Mouse (Mus musculus) liver, embryonic 12.5 days (tissue): Measurements from ENCODE around the gene Itpr3. TPM values are rescaled to one million over a fixed set of nuclear protein-coding genes. Genes with fewer than 3 reads are reported as not detected.

Source experiments
- ATAC-seq: fragments of 200-750 bp; cut with Nextera tagmentation; 2 replicates; pipeline ENCODE4 v1.8.0; 2017; ENCODE audit warnings: moderate number of reproducible peaks, mild to moderate bottlenecking, moderate library complexity
- H3K27ac ChIP-seq: fragments of 300-500 bp; sonication (generic); 2 replicates; pipeline ENCODE4 v1.5.1; 2016; ENCODE audit warnings: mild to moderate bottlenecking
- H3K27me3 ChIP-seq: fragments of 300-500 bp; sonication (generic); replicated peaks from 2 replicates; pipeline ENCODE4 v1.6.1; 2016; ENCODE audit warnings: mild to moderate bottlenecking, moderate library complexity
- H3K36me3 ChIP-seq: fragments of 300-500 bp; sonication (generic); 2 replicates; pipeline ENCODE4 v1.6.1; 2016; ENCODE audit warnings: mild to moderate bottlenecking, moderate library complexity
- H3K4me1 ChIP-seq: fragments of 300-500 bp; sonication (generic); 2 replicates; pipeline ENCODE4 v1.6.1; 2016
- H3K4me2 ChIP-seq: fragments of 300-500 bp; sonication (generic); 2 replicates; pipeline ENCODE4 v1.6.1; 2016; ENCODE audit warnings: mild to moderate bottlenecking, moderate library complexity
- H3K4me3 ChIP-seq: fragments of 300-500 bp; sonication (generic); 2 replicates; pipeline ENCODE4 v1.5.1; 2016; ENCODE audit warnings: mild to moderate bottlenecking, moderate library complexity
- H3K9ac ChIP-seq: fragments of 300-500 bp; sonication (generic); 2 replicates; pipeline ENCODE4 v1.6.1; 2016; ENCODE audit warnings: mild to moderate bottlenecking, moderate library complexity
- H3K9me3 ChIP-seq: fragments of 300-500 bp; sonication (generic); replicated peaks from 2 replicates; pipeline ENCODE4 v1.6.1; 2016; ENCODE audit warnings: mild to moderate bottlenecking, moderate library complexity
- WGBS: fragments of 180-500 bp; shearing (Covaris S2); methylation state at CpG from one replicate; pipeline ENCODE4 v1.1.7; 2016; ENCODE audit not compliant: insufficient replicate concordance; 5-methylcytosine and 5-hydroxymethylcytosine counted together
- polyA plus RNA-seq: library from polyadenylated mRNA; unstranded; fragments of >200 nt; fragmentation: Nextera tagmentation; extraction: Ambion mirVana; gene quantifications from 2 replicates; pipeline ENCODE4 v1.2.1, GENCODE M21; 2016

Itpr3 gene
- polyA plus RNA-seq, result 1.2 and 1.3 TPM in 2 replicates

GRCm38 (mm10) chr17:27056812-27057516 lies at the start of gene Itpr3:
TSS of gene Itpr3 (plus strand) at chr17:27057304.
- ATAC-seq, result peak; percentile 57
- Histone ChIP-seq H3K9me3 (no peaks in the 10 kb centered on the region), H3K27me3 (peaks cover 52% of the 10 kb centered on the region), H3K4me3 (peak within 1 kb of the TSS; percentile 58), H3K27ac (peak within 1 kb of the TSS; percentile 57; the same call in 1 of the 2 replicates), H3K4me2 (peak within 1 kb of the TSS; percentile 69), H3K9ac (peak within 1 kb of the TSS; percentile 44), H3K36me3 (no peaks in the 10 kb centered on the region), H3K4me1 (peaks cover 30% of the 10 kb centered on the region)
- WGBS, result under 1% methylated on average over 66 of the region's 66 CpGs

- Histone ChIP-seq H3K27me3 (peaks cover 17% of the 10 kb centered on the region), H3K27ac (no peak overlapping the region), H3K36me3 (no peaks in the 10 kb centered on the region), H3K4me3 (no peak overlapping the region), H3K9me3 (no peaks in the 10 kb centered on the region), H3K9ac (no peak overlapping the region), H3K4me1 (peaks cover 19% of the 10 kb centered on the region), H3K4me2 (no peak overlapping the region)
- no peak for ATAC-seq
- WGBS, result 37% methylated on average over 2 of the region's 2 CpGs
These were observed 48.8 kb upstream of the Itpr3 start for GRCm38 (mm10) chr17:27008277-27008676.

- WGBS, result 80% methylated on average over 10 of the region's 10 CpGs
- ATAC-seq, result no peak
These were observed 45.9 kb upstream of the Itpr3 start for GRCm38 (mm10) chr17:27011167-27011566.

GRCm38 (mm10) chr17:27011998-27012672 lies 45.0 kb upstream of the Itpr3 start:
- H3K27me3 ChIP-seq, result no peaks in the 10 kb centered on the region; the same call in 1 of the 2 replicates
- ATAC-seq, result peak; percentile 68
- H3K4me2 ChIP-seq, result peak overlapping the region; percentile 62
- peak overlapping the region; percentile 7; the same call in 1 of the 2 replicates for H3K27ac ChIP-seq
- no peaks in the 10 kb centered on the region for H3K9me3 ChIP-seq
- H3K36me3 ChIP-seq, result no peaks in the 10 kb centered on the region
- H3K4me3 ChIP-seq, result peak overlapping the region; percentile 28
- WGBS, result 23% methylated on average over 14 of the region's 14 CpGs
- H3K9ac ChIP-seq, result peak overlapping the region; percentile 29; the same call in 1 of the 2 replicates
- H3K4me1 ChIP-seq, result peaks cover 22% of the 10 kb centered on the region

More at GRCm38 (mm10) chr17:27011167-27011566, 45.9 kb upstream of the Itpr3 start:
- H3K27ac ChIP-seq, result no peak overlapping the region
- H3K9me3 ChIP-seq, result no peaks in the 10 kb centered on the region
- H3K4me1 ChIP-seq, result peaks cover 20% of the 10 kb centered on the region
- H3K9ac ChIP-seq, result no peak overlapping the region
- no peak overlapping the region for H3K4me2 ChIP-seq
- H3K4me3 ChIP-seq, result no peak overlapping the region
- no peaks in the 10 kb centered on the region for H3K36me3 ChIP-seq
- H3K27me3 ChIP-seq, result no peaks in the 10 kb centered on the region; the same call in 1 of the 2 replicates

- peak; percentile 49; the same call in 1 of the 2 replicates for ATAC-seq
- 30% methylated on average over 6 of the region's 6 CpGs for WGBS
These were observed 44.2 kb upstream of the Itpr3 start for GRCm38 (mm10) chr17:27012909-27013308.

GRCm38 (mm10) chr17:27017564-27018499 lies 39.3 kb upstream of the Itpr3 start:
- peak; percentile 69 for ATAC-seq

More at GRCm38 (mm10) chr17:27012909-27013308, 44.2 kb upstream of the Itpr3 start:
- peak overlapping the region; percentile 30; the same call in 1 of the 2 replicates for H3K27ac ChIP-seq
- no peaks in the 10 kb centered on the region for H3K36me3 ChIP-seq
- H3K4me3 ChIP-seq, result no peak overlapping the region
- H3K9ac ChIP-seq, result peak overlapping the region; percentile 29; the same call in 1 of the 2 replicates
- H3K4me2 ChIP-seq, result peak overlapping the region; percentile 62
- no peaks in the 10 kb centered on the region for H3K27me3 ChIP-seq
- H3K4me1 ChIP-seq, result peaks cover 28% of the 10 kb centered on the region
- H3K9me3 ChIP-seq, result no peaks in the 10 kb centered on the region

GRCm38 (mm10) chr17:27018555-27019196 lies 38.4 kb upstream of the Itpr3 start:
- ATAC-seq, result no peak
- H3K27ac ChIP-seq, result peak overlapping the region; percentile 16

More at GRCm38 (mm10) chr17:27017564-27018499, 39.3 kb upstream of the Itpr3 start:
- Histone ChIP-seq H3K36me3 (peaks cover 33% of the 10 kb centered on the region), H3K9ac (peak overlapping the region; percentile 75), H3K4me2 (peak overlapping the region; percentile 74), H3K27me3 (no peaks in the 10 kb centered on the region), H3K4me3 (peak overlapping the region; percentile 64), H3K27ac (peak overlapping the region; percentile 16), H3K4me1 (peaks cover 23% of the 10 kb centered on the region), H3K9me3 (no peaks in the 10 kb centered on the region)
- WGBS, result 9% methylated on average over 34 of the region's 34 CpGs

GRCm38 (mm10) chr17:27021076-27021475 lies 36.0 kb upstream of the Itpr3 start:
- H3K36me3 ChIP-seq, result peaks cover 66% of the 10 kb centered on the region
- no peak for ATAC-seq
- no peaks in the 10 kb centered on the region for H3K27me3 ChIP-seq
- no peak overlapping the region for H3K27ac ChIP-seq
- H3K4me2 ChIP-seq, result no peak overlapping the region
- no peaks in the 10 kb centered on the region for H3K9me3 ChIP-seq
- peaks cover 37% of the 10 kb centered on the region for H3K4me1 ChIP-seq
- no peak overlapping the region for H3K9ac ChIP-seq
- no peak overlapping the region for H3K4me3 ChIP-seq
- WGBS, result 88% methylated on average over 14 of the region's 14 CpGs

More at GRCm38 (mm10) chr17:27018555-27019196, 38.4 kb upstream of the Itpr3 start:
- Histone ChIP-seq H3K9me3 (no peaks in the 10 kb centered on the region), H3K9ac (peak overlapping the region; percentile 75), H3K4me2 (peak overlapping the region; percentile 74), H3K4me1 (peaks cover 26% of the 10 kb centered on the region), H3K4me3 (peak overlapping the region; percentile 64), H3K36me3 (peaks cover 42% of the 10 kb centered on the region), H3K27me3 (no peaks in the 10 kb centered on the region)
- 45% methylated on average over 12 of the region's 12 CpGs for WGBS

- peaks cover 70% of the 10 kb centered on the region for H3K36me3 ChIP-seq
- H3K9me3 ChIP-seq, result no peaks in the 10 kb centered on the region
- 83% methylated on average over 9 of the region's 9 CpGs for WGBS
- H3K27me3 ChIP-seq, result no peaks in the 10 kb centered on the region
- ATAC-seq, result no peak
- H3K4me1 ChIP-seq, result peaks cover 44% of the 10 kb centered on the region
- no peak overlapping the region for H3K9ac ChIP-seq
- H3K4me3 ChIP-seq, result no peak overlapping the region
- H3K4me2 ChIP-seq, result no peak overlapping the region
- no peak overlapping the region for H3K27ac ChIP-seq
These were observed 35.4 kb upstream of the Itpr3 start for GRCm38 (mm10) chr17:27021736-27022135.

- Histone ChIP-seq H3K4me2 (no peak overlapping the region), H3K4me3 (no peak overlapping the region), H3K27ac (no peak overlapping the region), H3K9me3 (no peaks in the 10 kb centered on the region), H3K27me3 (no peaks in the 10 kb centered on the region), H3K4me1 (peaks cover 48% of the 10 kb centered on the region), H3K36me3 (peaks cover 70% of the 10 kb centered on the region), H3K9ac (0 out of 2 replicates have a peak overlapping the region, but pooled peaks have one; percentile 10)
- WGBS, result 66% methylated on average over 4 of the region's 4 CpGs
- ATAC-seq, result peak; percentile 51; the same call in 1 of the 2 replicates
These were observed 33.8 kb upstream of the Itpr3 start for GRCm38 (mm10) chr17:27023342-27023741.
